Mouse (Mus musculus) neural tube, embryonic 11.5 days (tissue): ENCODE measurements around the gene Fut11. TPM values are rescaled to one million over a fixed set of nuclear protein-coding genes. Genes with fewer than 3 reads are reported as not detected.

Experiments used
- ATAC-seq: fragments of 200-750 bp; cut with Nextera tagmentation; 2 replicates; pipeline ENCODE4 v1.8.0; 2017; ENCODE audit warnings: moderate number of reproducible peaks, mild to moderate bottlenecking, moderate TSS enrichment, moderate library complexity; ENCODE audit not compliant: insufficient read depth, low FRiP score, low TSS enrichment
- DNase-seq: peaks from one replicate; pipeline ENCODE4 v3.0.0-alpha.2; 2015; ENCODE audit warnings: low spot score
- H3K27ac ChIP-seq: fragments of 300-500 bp; sonication (generic); 2 replicates; pipeline ENCODE4 v1.5.1; 2014; ENCODE audit warnings: low read depth, mild to moderate bottlenecking, low read length
- H3K27me3 ChIP-seq: fragments of 300-500 bp; sonication (generic); 2 replicates; pipeline ENCODE4 v1.6.1; 2014; ENCODE audit warnings: mild to moderate bottlenecking, low read length, mixed read lengths; ENCODE audit not compliant: control insufficient read depth, insufficient read depth
- H3K36me3 ChIP-seq: fragments of 300-500 bp; sonication (generic); 2 replicates; pipeline ENCODE4 v1.6.1; 2014; ENCODE audit warnings: mild to moderate bottlenecking, low read length, moderate library complexity, mixed read lengths; ENCODE audit not compliant: control insufficient read depth, insufficient read depth
- H3K4me1 ChIP-seq: fragments of 300-500 bp; sonication (generic); 2 replicates; pipeline ENCODE4 v1.6.1; 2014; ENCODE audit warnings: low read length, mixed read lengths; ENCODE audit not compliant: control insufficient read depth, insufficient read depth
- H3K4me2 ChIP-seq: fragments of 300-500 bp; sonication (generic); 2 replicates; pipeline ENCODE4 v1.6.1; 2014; ENCODE audit warnings: low read depth, mild to moderate bottlenecking, moderate library complexity
- H3K4me3 ChIP-seq: fragments of 300-500 bp; sonication (generic); 2 replicates; pipeline ENCODE4 v1.5.1; 2014; ENCODE audit warnings: low read depth, low read length
- H3K9ac ChIP-seq: fragments of 300-500 bp; sonication (generic); 2 replicates; pipeline ENCODE4 v1.6.1; 2014; ENCODE audit warnings: mild to moderate bottlenecking, low read length
- H3K9me3 ChIP-seq: fragments of 300-500 bp; sonication (generic); 2 replicates; pipeline ENCODE4 v1.6.1; 2016; ENCODE audit warnings: low read length; ENCODE audit not compliant: control insufficient read depth
- WGBS: fragments of 180-500 bp; shearing (Covaris S2); extraction: QIAGEN DNeasy Blood & Tissue Kit; methylation state at CpG from one replicate; pipeline ENCODE4 v1.1.7; 2014; 5-methylcytosine and 5-hydroxymethylcytosine counted together
- polyA plus RNA-seq: library from polyadenylated mRNA; unstranded; fragments of >200 nt; fragmentation: Nextera tagmentation; extraction: Ambion mirVana; gene quantifications from 2 replicates; pipeline ENCODE4 v1.2.1, GENCODE M21; 2014

Gene Fut11
- polyA plus RNA-seq, 1 experiment from 2014 or later, result 22.6 TPM

- peak; percentile 99 for ATAC-seq
- Histone ChIP-seq H3K36me3 (peaks cover 18% of the 10 kb centered on the region), H3K9me3 (no peaks in the 10 kb centered on the region), H3K4me2 (peak within 1 kb of the TSS; percentile 81), H3K9ac (peak within 1 kb of the TSS; percentile 87), H3K4me1 (peaks cover 4% of the 10 kb centered on the region), H3K4me3 (peak within 1 kb of the TSS; percentile 88), H3K27me3 (no peaks in the 10 kb centered on the region), H3K27ac (peak within 1 kb of the TSS; percentile 89)
- whole genome bisulfite sequencing, result under 1% methylated on average over 80 of the region's 81 CpGs
- peak; percentile 92 for DNase-seq
Measured at GRCm38 (mm10) chr14:20733952-20734774, 39.4 kb downstream of the Fut11 start, which contains the start of gene Ndst2. Ndst2 (minus strand) TSS chr14:20734562.

GRCm38 (mm10) chr14:20735052-20735451 is 40.3 kb downstream of the Fut11 start:
- no peak for ATAC-seq

GRCm38 (mm10) chr14:20735892-20736390 is 41.2 kb downstream of the Fut11 start:
- no peak for DNase-seq
- Histone ChIP-seq H3K9me3 (no peaks in the 10 kb centered on the region), H3K4me2 (no peak overlapping the region), H3K27me3 (no peaks in the 10 kb centered on the region), H3K4me1 (peaks cover 4% of the 10 kb centered on the region), H3K4me3 (no peak overlapping the region), H3K36me3 (peaks cover 7% of the 10 kb centered on the region; the same call in 1 of the 2 replicates), H3K9ac (no peak overlapping the region), H3K27ac (no peak overlapping the region)
- WGBS, result 91% methylated on average over 13 of the region's 13 CpGs
- no peak for ATAC-seq

More at GRCm38 (mm10) chr14:20735052-20735451, 40.3 kb downstream of the Fut11 start:
- H3K27ac ChIP-seq, result no peak overlapping the region
- peaks cover 9% of the 10 kb centered on the region; the same call in 1 of the 2 replicates for H3K36me3 ChIP-seq
- 79% methylated on average over 2 of the region's 2 CpGs for WGBS
- no peaks in the 10 kb centered on the region for H3K9me3 ChIP-seq
- no peak for DNase-seq
- no peaks in the 10 kb centered on the region for H3K27me3 ChIP-seq
- no peak overlapping the region for H3K4me3 ChIP-seq
- peaks cover 4% of the 10 kb centered on the region for H3K4me1 ChIP-seq
- no peak overlapping the region for H3K4me2 ChIP-seq
- H3K9ac ChIP-seq, result no peak overlapping the region

GRCm38 (mm10) chr14:20737306-20737705 is 42.5 kb downstream of the Fut11 start:
- peak; percentile 40 for DNase-seq
- 54% methylated on average over 14 of the region's 14 CpGs for WGBS

GRCm38 (mm10) chr14:20738511-20738910 is 43.7 kb downstream of the Fut11 start:
- H3K9me3 ChIP-seq, result no peaks in the 10 kb centered on the region
- H3K9ac ChIP-seq, result no peak overlapping the region
- no peak overlapping the region for H3K4me3 ChIP-seq
- no peaks in the 10 kb centered on the region; the same call in 1 of the 2 replicates for H3K4me1 ChIP-seq
- no peak overlapping the region for H3K27ac ChIP-seq
- no peak overlapping the region for H3K4me2 ChIP-seq
- DNase-seq, result no peak
- ATAC-seq, result no peak
- H3K36me3 ChIP-seq, result peaks cover 7% of the 10 kb centered on the region; the same call in 1 of the 2 replicates
- 86% methylated on average over 8 of the region's 8 CpGs for WGBS
- no peaks in the 10 kb centered on the region for H3K27me3 ChIP-seq

More at GRCm38 (mm10) chr14:20737306-20737705, 42.5 kb downstream of the Fut11 start:
- no peak for ATAC-seq
- Histone ChIP-seq H3K9ac (no peak overlapping the region), H3K4me1 (peaks cover 4% of the 10 kb centered on the region), H3K27me3 (no peaks in the 10 kb centered on the region), H3K36me3 (peaks cover 7% of the 10 kb centered on the region; the same call in 1 of the 2 replicates), H3K4me3 (no peak overlapping the region), H3K9me3 (no peaks in the 10 kb centered on the region), H3K27ac (no peak overlapping the region), H3K4me2 (no peak overlapping the region)

GRCm38 (mm10) chr14:20741301-20741700 is 46.5 kb downstream of the Fut11 start:
- no peak for ATAC-seq
- Histone ChIP-seq H3K4me3 (no peak overlapping the region), H3K9ac (no peak overlapping the region), H3K4me1 (no peaks in the 10 kb centered on the region), H3K27me3 (no peaks in the 10 kb centered on the region), H3K4me2 (no peak overlapping the region), H3K36me3 (0 out of 2 replicates have a peak, but pooled peaks cover 5% of the 10 kb centered on the region), H3K27ac (no peak overlapping the region), H3K9me3 (no peaks in the 10 kb centered on the region)
- no peak for DNase-seq
- WGBS, result 92% methylated on average over 9 of the region's 9 CpGs

GRCm38 (mm10) chr14:20743614-20744013 is 48.8 kb downstream of the Fut11 start:
- Histone ChIP-seq H3K27ac (no peak overlapping the region), H3K36me3 (0 out of 2 replicates have a peak, but pooled peaks cover 3% of the 10 kb centered on the region), H3K4me2 (no peak overlapping the region), H3K4me3 (no peak overlapping the region), H3K4me1 (no peaks in the 10 kb centered on the region), H3K9ac (no peak overlapping the region), H3K27me3 (no peaks in the 10 kb centered on the region), H3K9me3 (no peaks in the 10 kb centered on the region)
- no peak for DNase-seq
- no peak for ATAC-seq
- WGBS, result 96% methylated on average over 3 of the region's 3 CpGs

- no peaks in the 10 kb centered on the region for H3K4me1 ChIP-seq
- no peak overlapping the region for H3K4me2 ChIP-seq
- H3K4me3 ChIP-seq, result no peak overlapping the region
- no peaks in the 10 kb centered on the region for H3K9me3 ChIP-seq
- DNase-seq (no peak), ATAC-seq (no peak)
- no peaks in the 10 kb centered on the region for H3K27me3 ChIP-seq
- H3K36me3 ChIP-seq, result 0 out of 2 replicates have a peak, but pooled peaks cover 3% of the 10 kb centered on the region
- 86% methylated on average over 3 of the region's 3 CpGs for WGBS
- H3K27ac ChIP-seq, result no peak overlapping the region
- H3K9ac ChIP-seq, result no peak overlapping the region
Measured at GRCm38 (mm10) chr14:20746935-20747334, 52.2 kb downstream of the Fut11 start.
